Comparison of ENCODE assay signal across 8 mouse cellular contexts in the genomic region with DNA sequence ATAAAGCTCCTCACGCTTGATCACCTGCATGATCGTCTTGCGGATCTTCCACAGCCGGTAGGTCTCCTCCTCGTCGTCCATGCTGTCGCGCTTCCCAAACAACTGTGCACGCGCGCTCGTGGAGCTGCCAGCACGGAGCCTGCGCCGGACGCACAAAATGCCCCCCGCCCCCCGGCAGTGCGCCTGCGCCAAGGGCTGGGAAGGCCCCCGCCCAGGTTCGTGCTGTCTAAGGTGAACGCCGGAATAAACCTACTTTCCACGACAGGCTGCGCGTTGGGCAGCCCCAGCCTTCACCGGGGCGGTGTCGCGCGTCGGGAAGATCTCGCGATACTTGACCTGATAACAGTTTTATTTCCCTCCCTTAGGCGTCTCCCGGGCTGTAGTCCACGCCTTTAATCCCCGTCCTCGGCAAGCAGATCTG. TPM values are rescaled to one million over a fixed set of nuclear protein-coding genes. Genes with fewer than 3 reads are reported as not detected.
A peak's percentile ranks its signal among the peaks of the same experiment; 100 is the strongest.
DNase-seq lines count a peak whose midpoint lies in the region; ATAC-seq and TF ChIP-seq lines count a peak whose summit lies in the region.

A gene (minus strand): TSS at position 237 of the 421 bp plus-strand sequence.

- peak; percentile 96 for ATAC-seq in embryonic facial prominence, embryonic 13.5 days (ENCODE audit: insufficient number of reproducible peaks, insufficient read depth, low FRiP score, low TSS enrichment, low read depth)
- ATAC-seq in limb, embryonic 13.5 days (ENCODE audit: low FRiP score, low read depth): peak; percentile 98
- peak; percentile 97 for ATAC-seq in midbrain, embryonic 16.5 days

- peak; percentile 89 for TF ChIP-seq POLR2A in heart, adult 2 months (IDR thresholded peaks at IDR 0.05; ENCODE audit: insufficient read depth, low read depth, low read length)

- TF ChIP-seq CTCF in heart, adult 2 months (IDR thresholded peaks at IDR 0.05): 0 out of 2 replicates have a peak, but pooled peaks have one; percentile 9

- H3K27ac ChIP-seq in embryonic facial prominence, embryonic 13.5 days: peak within 1 kb of the TSS; percentile 39
- peak within 1 kb of the TSS; percentile 89 for H3K27ac ChIP-seq in heart, adult 2 months
- peak within 1 kb of the TSS; percentile 63; the same call in 1 of the 2 replicates for H3K27ac ChIP-seq in limb, embryonic 13.5 days
- peak within 1 kb of the TSS; percentile 60 for H3K27ac ChIP-seq in midbrain, embryonic 16.5 days (ENCODE audit: low read length)

- WGBS in embryonic facial prominence, embryonic 13.5 days: under 1% methylated on average over 40 of the region's 40 CpGs
- under 1% methylated on average over 40 of the region's 40 CpGs for WGBS in heart, adult 2 months
- WGBS in limb, embryonic 13.5 days: under 1% methylated on average over 40 of the region's 40 CpGs
- under 1% methylated on average over 40 of the region's 40 CpGs for WGBS in midbrain, embryonic 16.5 days

- no peaks in the 10 kb centered on the region for H3K79me2 ChIP-seq in heart, adult 2 months (replicated peaks; ENCODE audit: control insufficient read depth, insufficient read depth, low read length)

- peaks cover 15% of the 10 kb centered on the region for H3K4me1 ChIP-seq in embryonic facial prominence, embryonic 13.5 days
- peaks cover 21% of the 10 kb centered on the region for H3K4me1 ChIP-seq in heart, adult 2 months (ENCODE audit: control insufficient read depth, insufficient read depth, low read length)
- H3K4me1 ChIP-seq in limb, embryonic 13.5 days: peaks cover 13% of the 10 kb centered on the region
- peaks cover 16% of the 10 kb centered on the region for H3K4me1 ChIP-seq in midbrain, embryonic 16.5 days (ENCODE audit: control insufficient read depth, insufficient read depth, low read length)

- H3K9me3 ChIP-seq in embryonic facial prominence, embryonic 13.5 days: no peaks in the 10 kb centered on the region
- no peaks in the 10 kb centered on the region for H3K9me3 ChIP-seq in limb, embryonic 13.5 days
- H3K9me3 ChIP-seq in midbrain, embryonic 16.5 days (replicated peaks; ENCODE audit: control insufficient read depth, low read length, poor library complexity, severe bottlenecking): no peaks in the 10 kb centered on the region

- H3K36me3 ChIP-seq in embryonic facial prominence, embryonic 13.5 days: peaks cover 39% of the 10 kb centered on the region
- H3K36me3 ChIP-seq in heart, adult 2 months (ENCODE audit: control insufficient read depth, insufficient read depth, low read length): peaks cover 2% of the 10 kb centered on the region; the same call in 1 of the 2 replicates
- peaks cover 39% of the 10 kb centered on the region for H3K36me3 ChIP-seq in limb, embryonic 13.5 days
- peaks cover 23% of the 10 kb centered on the region for H3K36me3 ChIP-seq in midbrain, embryonic 16.5 days (ENCODE audit: control insufficient read depth, insufficient read depth, low read length)

- H3K4me2 ChIP-seq in embryonic facial prominence, embryonic 13.5 days: peak within 1 kb of the TSS; percentile 82
- H3K4me2 ChIP-seq in limb, embryonic 13.5 days (replicated peaks): peak within 1 kb of the TSS; percentile 87
- H3K4me2 ChIP-seq in midbrain, embryonic 16.5 days (ENCODE audit: low read length): peak within 1 kb of the TSS; percentile 71

- H3K27me3 ChIP-seq in embryonic facial prominence, embryonic 13.5 days: no peaks in the 10 kb centered on the region
- no peaks in the 10 kb centered on the region for H3K27me3 ChIP-seq in heart, adult 2 months (ENCODE audit: control insufficient read depth, insufficient read depth, low read length)
- no peaks in the 10 kb centered on the region for H3K27me3 ChIP-seq in limb, embryonic 13.5 days
- H3K27me3 ChIP-seq in midbrain, embryonic 16.5 days (ENCODE audit: control insufficient read depth, insufficient read depth, low read depth, low read length): no peaks in the 10 kb centered on the region

- H3K9ac ChIP-seq in embryonic facial prominence, embryonic 13.5 days: peak within 1 kb of the TSS; percentile 91
- peak within 1 kb of the TSS; percentile 83 for H3K9ac ChIP-seq in heart, adult 2 months (ENCODE audit: low read depth, low read length)
- H3K9ac ChIP-seq in limb, embryonic 13.5 days: peak within 1 kb of the TSS; percentile 93
- H3K9ac ChIP-seq in midbrain, embryonic 16.5 days (ENCODE audit: low read depth, low read length): peak within 1 kb of the TSS; percentile 80

- DNase-seq in 3134 (ENCODE audit: extremely low read depth, insufficient read length, low spot score): peak; percentile 97
- DNase-seq in adrenal gland, postnatal 36 days: peak; percentile 97
- DNase-seq in heart, adult 2 months: peak; percentile 97 to 98
- DNase-seq in kidney, adult 8-10 months: peak; percentile 97 to 98
- DNase-seq in spleen, postnatal 10 days (ENCODE audit: low spot score in 2 of 2): peak; percentile 96

- H3K4me3 ChIP-seq in embryonic facial prominence, embryonic 13.5 days: peak within 1 kb of the TSS; percentile 88
- H3K4me3 ChIP-seq in heart, adult 2 months: peak within 1 kb of the TSS; percentile 98
- H3K4me3 ChIP-seq in limb, embryonic 13.5 days: peak within 1 kb of the TSS; percentile 91
- H3K4me3 ChIP-seq in midbrain, embryonic 16.5 days (ENCODE audit: low read depth, low read length): peak within 1 kb of the TSS; percentile 65

- intact Hi-C loops in heart, adult 2 months (cut with DNase I): loop anchor here (2.0 to 5.0 kb wide), 5 partner anchors 13 to 187 kb away; a partner anchor contains a TSS

- TF ChIP-seq EP300 in heart, adult 2 months (IDR thresholded peaks at IDR 0.05; ENCODE audit: insufficient read depth, low read depth, low read length): peak; percentile 98

RNA-seq across cellular contexts. Expression of the gene that starts here (rescaled TPM):
- 100 to 1,000 TPM in 1 of 2 experiments, 10 to 100 TPM in 1; 92.8 to 108 TPM for total RNA-seq in adrenal gland, postnatal 36 days (2021)
- 247 and 265 TPM in 2 replicates for polyA plus RNA-seq in embryonic facial prominence, embryonic 13.5 days (2015; fragmentation: Nextera tagmentation; extraction: Ambion mirVana)
- total RNA-seq in heart, adult 2 months (2021): 10 to 100 TPM; 78.3 to 89.8 TPM
- 182 and 194 TPM in 2 replicates for polyA plus RNA-seq in heart, adult 2 months (2012; rRNA removed)
- 244 and 254 TPM in 2 replicates for polyA plus RNA-seq in limb, embryonic 13.5 days (2015; fragmentation: Nextera tagmentation; extraction: Ambion mirVana)
- 124 and 131 TPM in 2 replicates for polyA plus RNA-seq in midbrain, embryonic 16.5 days (2015; fragmentation: Nextera tagmentation; extraction: Ambion mirVana)

Comparison
In these comparisons a context has a peak if more than half of its experiments do, and no peak if none do; other contexts are left out.
1. Peak in every context shown above with its lines: DNase-seq, ATAC-seq, H3K4me3 ChIP-seq and H3K27ac ChIP-seq.
2. H3K27ac ChIP-seq: peak in every context shown above with its lines; median percentile 89 in heart, adult 2 months; 63 in limb, embryonic 13.5 days; 60 in midbrain, embryonic 16.5 days; 39 in embryonic facial prominence, embryonic 13.5 days.